Mouse (Mus musculus): ENCODE measurements around the gene Fmo5. TPM values are rescaled to one million over a fixed set of nuclear protein-coding genes. Genes with fewer than 3 reads are reported as not detected.

Gene Fmo5
- polyA plus RNA-seq, 1 experiment from 2014 or later = 6.1 TPM

- 80% methylated on average over 8 of the region's 8 CpGs for WGBS
- no peaks in the 10 kb centered on the region for H3K27me3 ChIP-seq (replicated peaks; ENCODE audit: insufficient read depth, low read length)
- no peak overlapping the region for H3K9ac ChIP-seq (replicated peaks; ENCODE audit: low read depth)
- no peak overlapping the region for H3K4me2 ChIP-seq (replicated peaks; ENCODE audit: low read depth, low read length)
- no peaks in the 10 kb centered on the region for H3K9me3 ChIP-seq (ENCODE audit: low read length)
- H3K4me3 ChIP-seq (ENCODE audit: low read depth, low read length) = no peak overlapping the region
- no peak overlapping the region for H3K27ac ChIP-seq (ENCODE audit: low read length)
- 0 out of 2 replicates have a peak, but pooled peaks cover 6% of the 10 kb centered on the region for H3K4me1 ChIP-seq (ENCODE audit: insufficient read depth, low read depth, low read length)
- ATAC-seq (no peak), DNase-seq (ENCODE audit: low spot score) (no peak)
- peak; percentile 62 for TF ChIP-seq CTCF (IDR thresholded peaks at IDR 0.05)
- TF ChIP-seq EP300 (IDR thresholded peaks at IDR 0.05) = no peak
- no peaks in the 10 kb centered on the region for H3K36me3 ChIP-seq (ENCODE audit: insufficient read depth, low read length)
Measured at GRCm38 (mm10) chr3:97654901-97655300, 26.3 kb downstream of the Fmo5 start.

GRCm38 (mm10) chr3:97657655-97658411 is 29.2 kb downstream of the Fmo5 start, which contains the start of gene Prkab2:
TSS of gene Prkab2 (plus strand) at chr3:97658193.
- TF ChIP-seq CTCF (IDR thresholded peaks at IDR 0.05) (no peak), EP300 (IDR thresholded peaks at IDR 0.05) (no peak)
- H3K4me3 ChIP-seq (ENCODE audit: low read depth, low read length) = peak within 1 kb of the TSS; percentile 87
- H3K9ac ChIP-seq (replicated peaks; ENCODE audit: low read depth) = peak within 1 kb of the TSS; percentile 51
- DNase-seq (ENCODE audit: low spot score) (peak; percentile 98), ATAC-seq (peak; percentile 97)
- peak within 1 kb of the TSS; percentile 94 for H3K4me2 ChIP-seq (replicated peaks; ENCODE audit: low read depth, low read length)
- peak within 1 kb of the TSS; percentile 21; the same call in 1 of the 2 replicates for H3K27ac ChIP-seq (ENCODE audit: low read length)
- H3K36me3 ChIP-seq (ENCODE audit: insufficient read depth, low read length) = no peaks in the 10 kb centered on the region
- WGBS = 1% methylated on average over 41 of the region's 51 CpGs
- H3K27me3 ChIP-seq (replicated peaks; ENCODE audit: insufficient read depth, low read length) = no peaks in the 10 kb centered on the region
- H3K9me3 ChIP-seq (ENCODE audit: low read length) = no peaks in the 10 kb centered on the region
- H3K4me1 ChIP-seq (ENCODE audit: insufficient read depth, low read depth, low read length) = 0 out of 2 replicates have a peak, but pooled peaks cover 6% of the 10 kb centered on the region

GRCm38 (mm10) chr3:97658426-97659193 is 30.0 kb downstream of the Fmo5 start:
- Histone ChIP-seq H3K9me3 (ENCODE audit: low read length) (no peaks in the 10 kb centered on the region), H3K4me2 (replicated peaks; ENCODE audit: low read depth, low read length) (peak overlapping the region; percentile 94), H3K27ac (ENCODE audit: low read length) (peak overlapping the region; percentile 21; the same call in 1 of the 2 replicates), H3K4me3 (ENCODE audit: low read depth, low read length) (peak overlapping the region; percentile 87), H3K36me3 (ENCODE audit: insufficient read depth, low read length) (0 out of 2 replicates have a peak, but pooled peaks cover 3% of the 10 kb centered on the region), H3K27me3 (replicated peaks; ENCODE audit: insufficient read depth, low read length) (no peaks in the 10 kb centered on the region), H3K4me1 (ENCODE audit: insufficient read depth, low read depth, low read length) (0 out of 2 replicates have a peak, but pooled peaks cover 6% of the 10 kb centered on the region), H3K9ac (replicated peaks; ENCODE audit: low read depth) (peak overlapping the region; percentile 51)
- ATAC-seq = peak; percentile 73
- under 1% methylated on average over 36 of the region's 50 CpGs for WGBS
- TF ChIP-seq EP300 (IDR thresholded peaks at IDR 0.05) (no peak), CTCF (IDR thresholded peaks at IDR 0.05) (no peak)
- DNase-seq (ENCODE audit: low spot score) = no peak

GRCm38 (mm10) chr3:97659746-97660145 is 31.1 kb downstream of the Fmo5 start:
- DNase-seq (ENCODE audit: low spot score) (no peak), ATAC-seq (no peak)
- no peak overlapping the region for H3K4me3 ChIP-seq (ENCODE audit: low read depth, low read length)
- no peaks in the 10 kb centered on the region for H3K27me3 ChIP-seq (replicated peaks; ENCODE audit: insufficient read depth, low read length)
- H3K9ac ChIP-seq (replicated peaks; ENCODE audit: low read depth) = no peak overlapping the region
- 0 out of 2 replicates have a peak, but pooled peaks cover 6% of the 10 kb centered on the region for H3K4me1 ChIP-seq (ENCODE audit: insufficient read depth, low read depth, low read length)
- WGBS = 80% methylated on average over 7 of the region's 7 CpGs
- H3K4me2 ChIP-seq (replicated peaks; ENCODE audit: low read depth, low read length) = no peak overlapping the region; the same call in 1 of the 2 replicates
- H3K9me3 ChIP-seq (ENCODE audit: low read length) = no peaks in the 10 kb centered on the region
- H3K27ac ChIP-seq (ENCODE audit: low read length) = no peak overlapping the region
- peaks cover 7% of the 10 kb centered on the region; the same call in 1 of the 2 replicates for H3K36me3 ChIP-seq (ENCODE audit: insufficient read depth, low read length)
- TF ChIP-seq EP300 (IDR thresholded peaks at IDR 0.05) (no peak), CTCF (IDR thresholded peaks at IDR 0.05) (no peak)

- Histone ChIP-seq H3K4me3 (ENCODE audit: low read depth, low read length) (no peak overlapping the region), H3K9me3 (ENCODE audit: low read length) (no peaks in the 10 kb centered on the region), H3K9ac (replicated peaks; ENCODE audit: low read depth) (no peak overlapping the region), H3K27ac (ENCODE audit: low read length) (no peak overlapping the region), H3K4me2 (replicated peaks; ENCODE audit: low read depth, low read length) (no peak overlapping the region), H3K27me3 (replicated peaks; ENCODE audit: insufficient read depth, low read length) (no peaks in the 10 kb centered on the region), H3K36me3 (ENCODE audit: insufficient read depth, low read length) (peaks cover 11% of the 10 kb centered on the region; the same call in 1 of the 2 replicates), H3K4me1 (ENCODE audit: insufficient read depth, low read depth, low read length) (0 out of 2 replicates have a peak, but pooled peaks cover 6% of the 10 kb centered on the region)
- 67% methylated on average over 8 of the region's 8 CpGs for WGBS
- ATAC-seq = no peak
- no peak for DNase-seq (ENCODE audit: low spot score)
- TF ChIP-seq EP300 (IDR thresholded peaks at IDR 0.05) (no peak), CTCF (IDR thresholded peaks at IDR 0.05) (no peak)
Measured at GRCm38 (mm10) chr3:97661206-97661605, 32.6 kb downstream of the Fmo5 start.

GRCm38 (mm10) chr3:97665525-97665924 is 36.9 kb downstream of the Fmo5 start:
- H3K27me3 ChIP-seq (replicated peaks; ENCODE audit: insufficient read depth, low read length) = no peaks in the 10 kb centered on the region
- ATAC-seq (no peak), DNase-seq (ENCODE audit: low spot score) (no peak)
- no peak overlapping the region for H3K27ac ChIP-seq (ENCODE audit: low read length)
- H3K36me3 ChIP-seq (ENCODE audit: insufficient read depth, low read length) = peaks cover 26% of the 10 kb centered on the region
- no peaks in the 10 kb centered on the region for H3K4me1 ChIP-seq (ENCODE audit: insufficient read depth, low read depth, low read length)
- H3K9ac ChIP-seq (replicated peaks; ENCODE audit: low read depth) = no peak overlapping the region
- WGBS = 67% methylated on average over 9 of the region's 9 CpGs
- no peak for TF ChIP-seq EP300 (IDR thresholded peaks at IDR 0.05)
- TF ChIP-seq CTCF (IDR thresholded peaks at IDR 0.05) = no peak
- H3K9me3 ChIP-seq (ENCODE audit: low read length) = no peaks in the 10 kb centered on the region
- no peak overlapping the region for H3K4me2 ChIP-seq (replicated peaks; ENCODE audit: low read depth, low read length)
- no peak overlapping the region for H3K4me3 ChIP-seq (ENCODE audit: low read depth, low read length)

Data from lung, postnatal 0 days (tissue).